Mouse (Mus musculus): ENCODE measurements around the gene Fzd5.

Gene Fzd5

GRCm38 (mm10) chr1:64684440-64684839 lies 53.1 kb downstream of the Fzd5 start:
- no peak for DNase-seq (ENCODE audit: low spot score in 2 of 2)

- no peak for DNase-seq (ENCODE audit: low spot score in 2 of 2)
These were observed 54.5 kb downstream of the Fzd5 start for GRCm38 (mm10) chr1:64683039-64683438.

DNA sequence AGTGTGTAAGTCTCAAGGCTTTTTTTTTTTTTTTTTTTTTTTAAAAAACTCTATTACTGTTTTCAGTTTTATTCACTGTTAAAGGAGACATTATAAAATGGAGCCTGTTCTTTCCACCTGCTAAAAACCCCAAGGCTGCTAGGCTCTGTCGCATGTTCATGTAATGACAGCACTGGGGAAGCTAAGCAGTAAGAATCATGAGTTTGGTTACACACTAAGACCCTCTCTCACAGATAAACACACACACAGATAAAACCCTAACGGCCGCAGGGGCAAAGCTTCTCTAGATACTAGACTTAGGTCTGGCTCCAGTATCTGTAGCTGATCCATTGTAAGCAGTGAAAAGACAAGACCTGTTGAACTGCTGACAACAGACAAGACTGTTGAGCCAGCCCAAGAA lies 56.1 kb downstream of the Fzd5 start:
- no peak for DNase-seq (ENCODE audit: low spot score in 2 of 2)

All from urinary bladder, adult 18-20 months (tissue).